Mouse (Mus musculus): ENCODE data around the gene Mab21l1.

DNA sequence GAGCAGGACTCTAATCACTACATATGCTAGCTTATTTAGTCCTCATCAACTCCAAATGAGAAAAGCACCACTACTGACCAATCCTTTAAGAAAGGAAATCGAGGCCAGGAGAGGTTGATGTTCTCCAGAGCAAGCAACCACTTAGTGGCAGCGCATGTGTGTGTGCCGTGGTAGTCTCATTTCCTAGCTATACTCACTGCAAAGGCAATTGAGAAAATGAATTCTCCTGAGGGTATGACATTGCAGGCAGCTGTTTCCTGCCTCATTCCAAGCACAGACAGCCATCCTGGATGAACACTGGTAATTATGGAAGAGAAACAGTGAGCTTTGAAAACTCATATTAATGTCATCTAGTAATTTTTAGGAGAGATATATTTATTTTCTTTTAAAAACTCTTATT is 42.6 kb downstream of the Mab21l1 start:
- TF ChIP-seq CTCF (IDR thresholded peaks at IDR 0.05; ENCODE audit: low read depth) (no peak), EP300 (optimal IDR thresholded peaks at IDR 0.05) (no peak)
